Mouse (Mus musculus) CH12.LX (cell line): Measurements from ENCODE around the gene Nos2. TPM values are rescaled to one million over a fixed set of nuclear protein-coding genes. Genes with fewer than 3 reads are reported as not detected.
A peak's percentile ranks its signal among the peaks of the same experiment; 100 is the strongest.
"Not testable (repeated sequence)": the region's sequence is repeated elsewhere in the genome, so short reads cannot be mapped to it uniquely, and the experiment has no call there.

ENCODE experiments used
- DNase-seq: peaks from one replicate; pipeline ENCODE4 v3.0.0-alpha.2; 2013; ENCODE audit errors: extremely low read depth
- H3K27ac ChIP-seq: 2 replicates; pipeline ENCODE4 v1.5.1; 2012; ENCODE audit warnings: low read depth, mild to moderate bottlenecking, control low read depth, moderate library complexity; ENCODE audit not compliant: insufficient read depth
- H3K27me3 ChIP-seq: replicated peaks from 2 replicates; pipeline ENCODE3; 2012; ENCODE audit warnings: inconsistent platforms
- H3K36me3 ChIP-seq, 2 experiments: replicated peaks in 1 of 2; 2 replicates each; pipeline versions ENCODE3 to v1.6.1; 2012; ENCODE audit warnings: inconsistent platforms in 1 of 2, low read length in 1 of 2, mild to moderate bottlenecking in 1 of 2, mixed read lengths in 1 of 2, moderate library complexity in 1 of 2; ENCODE audit not compliant: control insufficient read depth in 1 of 2, insufficient read depth in 1 of 2
- H3K4me1 ChIP-seq, 2 experiments: 2 replicates each; pipeline ENCODE4 v1.6.1; 2012; ENCODE audit warnings: inconsistent platforms in 1 of 2, moderate library complexity in 1 of 2; ENCODE audit not compliant: insufficient read depth in 2 of 2, control insufficient read depth in 1 of 2
- H3K4me2 ChIP-seq: 2 replicates; pipeline ENCODE4 v1.6.1; 2012; ENCODE audit warnings: low read depth, mild to moderate bottlenecking, control low read depth; ENCODE audit not compliant: poor library complexity, insufficient read depth, severe bottlenecking
- H3K4me3 ChIP-seq, 3 experiments: fragments of 150-350 bp in 1 of 3; sonication (generic) in 1 of 3; replicated peaks in 1 of 3; 2 replicates each; pipeline versions ENCODE3 to v1.5.1; 2011 to 2012; ENCODE audit warnings: low read depth in 2 of 3, low read length in 2 of 3, mild to moderate bottlenecking in 2 of 3, moderate library complexity in 2 of 3, control low read depth in 1 of 3, improper control_type of control experiment in 1 of 3, inconsistent platforms in 1 of 3, mixed read lengths in 1 of 3; ENCODE audit not compliant: poor library complexity in 1 of 3
- H3K79me2 ChIP-seq: replicated peaks from 2 replicates; pipeline ENCODE4 v1.6.1; 2012; ENCODE audit warnings: mild to moderate bottlenecking, moderate library complexity; ENCODE audit not compliant: control insufficient read depth, poor library complexity, insufficient read depth, severe bottlenecking; ENCODE audit errors: extremely low read depth
- H3K9ac ChIP-seq: 2 replicates; pipeline ENCODE4 v1.6.1; 2012; ENCODE audit warnings: low read depth, mild to moderate bottlenecking, control low read depth, moderate library complexity; ENCODE audit not compliant: insufficient read depth
- H3K9me3 ChIP-seq: replicated peaks from 2 replicates; pipeline ENCODE3; 2012; ENCODE audit warnings: low read length, inconsistent platforms, mixed read lengths
- CHD1 ChIP-seq: IDR thresholded peaks from 2 replicates; pipeline ENCODE4 v1.6.1; 2012; ENCODE audit warnings: low read depth, low read length, improper control_type of control experiment, inconsistent platforms
- ELF1 ChIP-seq: IDR thresholded peaks from 2 replicates; pipeline ENCODE4 v1.6.1; 2014; ENCODE audit warnings: low read depth, mild to moderate bottlenecking, inconsistent platforms, low read length, improper control_type of control experiment
- ETS1 ChIP-seq: conservative IDR thresholded peaks from 2 replicates; pipeline ENCODE4 v1.6.1; 2012; ENCODE audit warnings: low read depth, mild to moderate bottlenecking, inconsistent platforms, low read length, improper control_type of control experiment, moderate library complexity
- JUND ChIP-seq: conservative IDR thresholded peaks from 2 replicates; pipeline ENCODE4 v1.6.1; 2011; ENCODE audit warnings: low read depth, low read length, improper control_type of control experiment
- MAFK ChIP-seq: IDR thresholded peaks from 2 replicates; pipeline ENCODE4 v1.6.1; 2011; ENCODE audit warnings: low read length, improper control_type of control experiment; ENCODE audit not compliant: insufficient replicate concordance
- MXI1 ChIP-seq: IDR thresholded peaks from 2 replicates; pipeline ENCODE4 v1.6.1; 2011; ENCODE audit warnings: mild to moderate bottlenecking, low read depth, low read length, improper control_type of control experiment
- MYC ChIP-seq: IDR thresholded peaks from 2 replicates; pipeline ENCODE4 v1.6.1; 2011; ENCODE audit warnings: low read depth, mild to moderate bottlenecking, improper control_type of control experiment, low read length
- PAX5 ChIP-seq: IDR thresholded peaks from 2 replicates; pipeline ENCODE4 v1.6.1; 2012; ENCODE audit warnings: low read length, inconsistent platforms, mixed read lengths
- POLR2AphosphoS2 ChIP-seq: IDR thresholded peaks from 2 replicates; pipeline ENCODE4 v1.6.1; 2011; ENCODE audit warnings: low read depth, low read length, improper control_type of control experiment
- RAD21 ChIP-seq: IDR thresholded peaks from 2 replicates; pipeline ENCODE4 v1.6.1; 2011; ENCODE audit warnings: low read depth, mild to moderate bottlenecking, low read length, improper control_type of control experiment, moderate library complexity
- RCOR1 ChIP-seq: conservative IDR thresholded peaks from 2 replicates; pipeline ENCODE4 v1.6.1; 2012; ENCODE audit warnings: low read depth, mild to moderate bottlenecking, inconsistent platforms, low read length, improper control_type of control experiment
- SIN3A ChIP-seq: IDR thresholded peaks from 2 replicates; pipeline ENCODE4 v1.6.1; 2012; ENCODE audit warnings: low read length, improper control_type of control experiment, inconsistent platforms
- TCF12 ChIP-seq: IDR thresholded peaks from 2 replicates; pipeline ENCODE4 v1.6.1; 2014; ENCODE audit warnings: low read depth, mild to moderate bottlenecking, inconsistent platforms, low read length, improper control_type of control experiment
- ZC3H11A ChIP-seq: IDR thresholded peaks from 2 replicates; pipeline ENCODE4 v1.6.1; 2012; ENCODE audit warnings: low read depth, mild to moderate bottlenecking, inconsistent platforms, low read length, improper control_type of control experiment
- dilution Hi-C: fragments of 300-500 bp; cut with MboI; formaldehyde crosslinking; loops from 2 replicates; pipeline ENCODE4 v1.14.3; 2020; ENCODE audit warnings: low sequenced_read_pairs; ENCODE audit not compliant: extremely low pct_unique_long_range_greater_than_20kb, extremely low pct_ligation_motif_present
- in situ Hi-C: fragments of 300-500 bp; cut with MboI; formaldehyde crosslinking; loops from 3 replicates; pipeline ENCODE4 v1.14.3; 2019; ENCODE audit warnings: low sequenced_read_pairs, low pct_ligation_motif_present, low pct_unique_long_range_greater_than_20kb, mixed read lengths
- polyA plus RNA-seq: library from polyadenylated mRNA; unstranded; fragments of >175 nt; gene quantifications from 2 replicates; pipeline ENCODE4 v1.2.1, GENCODE M21; 2012; ENCODE audit warnings: low read depth; ENCODE audit not compliant: insufficient read length
- total RNA-seq, 2 experiments: library from RNA; depleted of rRNA; stranded (reverse); fragments of 300-350 nt in 1 of 2; fragments of >200 nt in 1 of 2; gene quantifications; 2 replicates each; pipeline ENCODE4 v1.2.3; 2012 to 2014

Nos2 gene
- total and polyA plus RNA-seq, 3 experiments = 1.6 to 3.4 (median 1.8) TPM

GRCm38 (mm10) chr11:79005578-79006394 lies 85.2 kb downstream of the Nos2 start:
- Histone ChIP-seq H3K9me3 (no peaks in the 10 kb centered on the region), H3K27ac (no peak overlapping the region), H3K4me2 (no peak overlapping the region), H3K27me3 (no peaks in the 10 kb centered on the region), H3K4me1 (peaks cover 0 to 23% of the 10 kb centered on the region in 2 experiments; a peak in 1 of 4 replicates), H3K9ac (no peak overlapping the region), H3K36me3 (no peaks in the 10 kb centered on the region), H3K4me3 (no peak overlapping the region), H3K79me2 (no peaks in the 10 kb centered on the region)
- dilution Hi-C loops (no loop called here), in situ Hi-C loops (no loop called here)
- no peak for DNase-seq
- no peak for TF ChIP-seq MXI1
- TF ChIP-seq CHD1 = no peak
- TF ChIP-seq MAFK = no peak
- TF ChIP-seq POLR2AphosphoS2 = no peak
- TF ChIP-seq RCOR1 = no peak
- no peak for TF ChIP-seq TCF12
- TF ChIP-seq ETS1 = no peak
- TF ChIP-seq SIN3A = no peak
- TF ChIP-seq JUND = no peak

GRCm38 (mm10) chr11:79006417-79006816 lies 85.8 kb downstream of the Nos2 start:
- H3K27ac ChIP-seq = no peak overlapping the region
- dilution Hi-C loops = no loop called here
- no peaks in the 10 kb centered on the region for H3K9me3 ChIP-seq
- H3K36me3 ChIP-seq = no peaks in the 10 kb centered on the region
- H3K4me1 ChIP-seq = peaks cover 0 to 23% of the 10 kb centered on the region in 2 experiments; a peak in 1 of 4 replicates
- no peaks in the 10 kb centered on the region for H3K79me2 ChIP-seq
- H3K4me2 ChIP-seq = no peak overlapping the region
- in situ Hi-C loops = no loop called here
- no peak overlapping the region for H3K9ac ChIP-seq
- no peaks in the 10 kb centered on the region for H3K27me3 ChIP-seq
- TF ChIP-seq ZC3H11A (no peak), ELF1 (peak; percentile 37; the same call in 1 of the 2 replicates), MAFK (no peak), RAD21 (no peak), PAX5 (no peak), MYC (no peak)
- H3K4me3 ChIP-seq = no peak overlapping the region
- no peak for DNase-seq

GRCm38 (mm10) chr11:79007356-79007755 lies 86.8 kb downstream of the Nos2 start:
- H3K36me3 ChIP-seq, H3K9ac ChIP-seq, H3K27me3 ChIP-seq, H3K79me2 ChIP-seq, H3K4me3 ChIP-seq, DNase-seq, dilution Hi-C loops, in situ Hi-C loops, H3K9me3 ChIP-seq, H3K4me2 ChIP-seq, H3K27ac ChIP-seq: not testable (repeated sequence)
- H3K4me1 ChIP-seq = peaks cover 0 to 21% of the 10 kb centered on the region in 2 experiments; a peak in 1 of 4 replicates
